Mouse (Mus musculus) kidney, adult 2 months (tissue): ENCODE data around the gene Daam1. TPM values are rescaled to one million over a fixed set of nuclear protein-coding genes. Genes with fewer than 3 reads are reported as not detected.
A peak's percentile ranks its signal among the peaks of the same experiment; 100 is the strongest.

ENCODE experiments used
- DNase-seq: peaks from one replicate; pipeline ENCODE4 v3.0.0; 2021
- H3K27ac ChIP-seq: fragments of 200-500 bp; 2 replicates; pipeline ENCODE4 v1.5.1; 2012; ENCODE audit warnings: low read depth, low read length, control low read depth, inconsistent platforms; ENCODE audit not compliant: insufficient read depth
- H3K27me3 ChIP-seq: fragments of 200-500 bp; replicated peaks from 2 replicates; pipeline ENCODE4 v1.6.1; 2012; ENCODE audit warnings: mild to moderate bottlenecking, moderate library complexity, low read length, inconsistent platforms; ENCODE audit not compliant: control insufficient read depth, insufficient read depth
- H3K36me3 ChIP-seq: fragments of 200-500 bp; 2 replicates; pipeline ENCODE4 v1.6.1; 2012; ENCODE audit warnings: mild to moderate bottlenecking, moderate library complexity, low read length, inconsistent platforms; ENCODE audit not compliant: control insufficient read depth, insufficient read depth
- H3K4me1 ChIP-seq: fragments of 200-500 bp; 2 replicates; pipeline ENCODE4 v1.6.1; 2011; ENCODE audit warnings: low read length; ENCODE audit not compliant: control insufficient read depth, insufficient read depth
- H3K4me3 ChIP-seq: fragments of 200-500 bp; 2 replicates; pipeline ENCODE4 v1.5.1; 2011; ENCODE audit warnings: mild to moderate bottlenecking, low read depth, low read length, control low read depth; ENCODE audit not compliant: insufficient read depth
- CTCF ChIP-seq: fragments of 200-500 bp; conservative IDR thresholded peaks from 2 replicates; pipeline ENCODE4 v1.5.1; 2011; ENCODE audit warnings: low read depth, mild to moderate bottlenecking, control low read depth, low read length, moderate library complexity, mixed read lengths; ENCODE audit not compliant: insufficient read depth, insufficient read length
- POLR2A ChIP-seq: fragments of 200-500 bp; IDR thresholded peaks from one replicate; pipeline ENCODE4 v1.6.1; 2011; ENCODE audit warnings: low read depth, low read length, control low read depth
- WGBS: fragments of 180-500 bp; shearing (Covaris S2); methylation state at CpG from one replicate; pipeline ENCODE4 v1.1.7; 2018; 5-methylcytosine and 5-hydroxymethylcytosine counted together
- polyA plus RNA-seq: library from polyadenylated mRNA; depleted of rRNA; stranded (reverse); fragments of >200 nt; gene quantifications from 2 replicates; pipeline ENCODE4 v1.2.3, GENCODE M21; 2012

The Daam1 gene
- polyA plus RNA-seq, 1 experiment: 5.2 TPM

- no peaks in the 10 kb centered on the region; the same call in 1 of the 2 replicates for H3K36me3 ChIP-seq
- peak overlapping the region; percentile 31; the same call in 1 of the 2 replicates for H3K27ac ChIP-seq
- TF ChIP-seq CTCF (no peak), POLR2A (no peak)
- WGBS: 71% methylated on average over 5 of the region's 5 CpGs
- DNase-seq: no peak
- H3K27me3 ChIP-seq: no peaks in the 10 kb centered on the region
- H3K4me3 ChIP-seq: no peak overlapping the region
- peaks cover 3% of the 10 kb centered on the region; the same call in 1 of the 2 replicates for H3K4me1 ChIP-seq
Observed at GRCm38 (mm10) chr12:71972126-71972525, 141.2 kb downstream of the Daam1 start.

GRCm38 (mm10) chr12:71972619-71973266 is 141.9 kb downstream of the Daam1 start:
- WGBS: 79% methylated on average over 12 of the region's 12 CpGs
- no peak for TF ChIP-seq CTCF
- TF ChIP-seq POLR2A: no peak
- H3K27ac ChIP-seq: peak overlapping the region; percentile 35; the same call in 1 of the 2 replicates

GRCm38 (mm10) chr12:71973577-71973976 is 142.7 kb downstream of the Daam1 start:
- no peak overlapping the region for H3K27ac ChIP-seq
- no peaks in the 10 kb centered on the region; the same call in 1 of the 2 replicates for H3K36me3 ChIP-seq
- TF ChIP-seq POLR2A (no peak), CTCF (no peak)
- 80% methylated on average over 9 of the region's 9 CpGs for WGBS
- no peak for DNase-seq
- no peaks in the 10 kb centered on the region for H3K27me3 ChIP-seq
- H3K4me3 ChIP-seq: no peak overlapping the region
- H3K4me1 ChIP-seq: peaks cover 6% of the 10 kb centered on the region; the same call in 1 of the 2 replicates

More at GRCm38 (mm10) chr12:71972619-71973266, 141.9 kb downstream of the Daam1 start:
- H3K4me1 ChIP-seq: peaks cover 6% of the 10 kb centered on the region; the same call in 1 of the 2 replicates
- no peaks in the 10 kb centered on the region for H3K27me3 ChIP-seq
- no peak overlapping the region for H3K4me3 ChIP-seq
- DNase-seq: peak; percentile 64
- H3K36me3 ChIP-seq: no peaks in the 10 kb centered on the region; the same call in 1 of the 2 replicates

DNA sequence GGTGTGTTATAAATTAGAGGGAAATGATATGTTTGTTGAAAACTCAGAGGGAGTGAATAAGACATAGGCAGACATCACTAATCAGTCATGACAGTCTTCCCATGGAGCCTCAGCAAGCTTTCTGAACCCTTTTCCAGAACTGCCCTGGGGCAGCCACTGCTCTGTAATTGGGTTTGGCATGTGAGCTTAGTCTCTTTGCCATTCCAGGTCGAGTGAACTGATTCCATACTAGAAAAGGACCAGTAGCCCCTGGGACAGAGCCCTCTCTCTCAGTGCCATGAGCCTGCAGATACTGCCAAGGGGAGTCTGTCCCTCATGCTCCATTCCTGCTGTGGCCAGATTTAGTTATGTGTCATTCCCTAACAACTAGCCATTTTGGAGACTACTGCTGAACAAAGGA is 144.7 kb downstream of the Daam1 start:
- no peak for DNase-seq
- Histone ChIP-seq H3K4me1 (peaks cover 6% of the 10 kb centered on the region; the same call in 1 of the 2 replicates), H3K4me3 (no peak overlapping the region), H3K36me3 (no peaks in the 10 kb centered on the region; the same call in 1 of the 2 replicates), H3K27me3 (no peaks in the 10 kb centered on the region), H3K27ac (no peak overlapping the region)
- TF ChIP-seq POLR2A: no peak
- TF ChIP-seq CTCF: no peak
- 51% methylated on average over 1 of the region's 1 CpGs for WGBS

DNA sequence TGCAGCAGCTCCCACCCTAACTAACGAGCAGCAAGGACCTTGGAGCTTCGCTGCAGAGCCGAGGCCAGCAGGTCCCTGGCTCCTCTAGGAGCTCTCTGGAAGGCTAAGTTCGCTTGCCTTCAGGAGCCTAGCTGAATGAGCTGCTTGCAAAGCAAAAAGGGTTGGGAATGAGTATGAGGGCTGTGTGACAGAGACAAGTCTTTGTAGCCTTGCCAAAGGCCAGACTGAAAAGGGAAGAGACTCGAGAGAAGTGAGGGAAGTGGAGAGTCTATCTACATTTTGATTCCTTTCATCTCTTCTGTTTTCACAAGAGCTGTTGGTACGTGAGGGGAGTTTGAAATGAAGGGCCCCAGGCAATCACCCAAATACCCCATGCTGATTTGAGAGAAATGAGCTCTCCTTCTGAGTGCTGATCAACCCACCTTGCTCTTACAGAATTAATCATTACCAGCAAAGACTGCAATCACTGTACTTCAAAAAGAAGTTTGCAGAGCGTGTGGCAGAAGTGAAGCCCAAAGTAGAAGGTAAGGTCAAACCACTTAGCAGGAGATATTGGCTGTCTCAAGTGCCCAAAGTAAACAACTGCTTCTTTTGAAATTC is 145.6 kb downstream of the Daam1 start:
- TF ChIP-seq POLR2A (no peak), CTCF (no peak)
- Histone ChIP-seq H3K27me3 (no peaks in the 10 kb centered on the region), H3K4me3 (no peak overlapping the region), H3K27ac (no peak overlapping the region), H3K4me1 (peaks cover 6% of the 10 kb centered on the region; the same call in 1 of the 2 replicates), H3K36me3 (no peaks in the 10 kb centered on the region; the same call in 1 of the 2 replicates)
- WGBS: 39% methylated on average over 7 of the region's 7 CpGs
- peak; percentile 46 for DNase-seq

- Histone ChIP-seq H3K27ac (no peak overlapping the region), H3K4me3 (no peak overlapping the region), H3K36me3 (no peaks in the 10 kb centered on the region; the same call in 1 of the 2 replicates), H3K4me1 (peaks cover 6% of the 10 kb centered on the region; the same call in 1 of the 2 replicates), H3K27me3 (no peaks in the 10 kb centered on the region)
- TF ChIP-seq POLR2A: no peak
- TF ChIP-seq CTCF: no peak
- 71% methylated on average over 7 of the region's 7 CpGs for WGBS
- DNase-seq: no peak
Observed at GRCm38 (mm10) chr12:71977364-71977763, 146.5 kb downstream of the Daam1 start.
